Mouse (Mus musculus) T-helper 1 cell (primary cell): ENCODE data around the gene Mslnl.
"Not testable (repeated sequence)": the region's sequence is repeated elsewhere in the genome, so short reads cannot be mapped to it uniquely, and the experiment has no call there.

ENCODE experiments used
- in situ Hi-C: fragments of 300-600 bp; cut with MboI, MseI; formaldehyde crosslinking; loops from one replicate; pipeline ENCODE4 v1.15.1; 2025; ENCODE audit warnings: high pct_unique_total_duplicates

Gene Mslnl

DNA sequence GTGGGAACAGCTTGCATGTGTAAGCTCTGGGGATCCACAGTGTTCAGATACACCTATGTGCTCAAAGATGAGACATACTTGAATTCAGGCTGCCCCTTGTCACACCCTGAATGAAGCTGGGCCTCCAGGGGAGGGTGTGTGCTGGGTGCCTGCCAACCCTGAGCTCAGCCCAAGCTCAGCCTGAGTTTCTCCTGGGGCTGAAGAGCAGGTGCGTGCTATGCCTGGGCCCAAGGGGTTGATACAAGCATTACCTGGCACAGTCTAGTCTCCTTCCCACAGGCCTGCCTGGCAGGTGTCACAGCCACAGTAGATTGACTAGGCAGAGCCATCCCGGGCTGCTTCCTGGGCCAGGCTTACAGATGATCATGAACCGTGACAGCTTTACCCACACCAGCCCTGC, at the start of gene Mslnl:
Gene Mslnl, plus strand, starts transcription at position 298 of the 400 bp plus-strand sequence.
- in situ Hi-C loops = loop anchor here (5.0 kb wide), 1 partner anchor 67 kb away; no protein-coding TSS in a partner anchor

DNA sequence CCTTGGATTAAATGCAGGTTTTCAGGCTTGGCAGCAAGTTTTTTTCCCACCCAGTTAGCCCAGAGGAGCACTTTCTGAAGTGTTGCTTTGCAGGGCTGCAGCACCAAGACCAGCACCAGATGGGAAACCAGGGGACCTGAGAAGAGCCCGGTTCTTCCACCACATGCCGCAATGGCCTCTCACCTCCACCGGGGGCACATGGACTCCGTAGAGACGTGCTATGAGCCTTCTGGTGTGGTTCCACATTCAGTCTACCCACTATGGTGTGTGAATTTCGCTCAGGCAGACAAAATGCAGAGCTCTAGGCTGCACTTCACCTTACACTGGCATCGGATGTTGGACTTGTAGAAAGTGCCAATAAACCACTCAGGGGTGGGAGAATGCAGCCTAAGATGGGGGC, 49.5 kb upstream of the Mslnl start:
- in situ Hi-C loops = no loop called here

GRCm38 (mm10) chr17:25688922-25689321, 46.9 kb upstream of the Mslnl start:
- in situ Hi-C loops = no loop called here

DNA sequence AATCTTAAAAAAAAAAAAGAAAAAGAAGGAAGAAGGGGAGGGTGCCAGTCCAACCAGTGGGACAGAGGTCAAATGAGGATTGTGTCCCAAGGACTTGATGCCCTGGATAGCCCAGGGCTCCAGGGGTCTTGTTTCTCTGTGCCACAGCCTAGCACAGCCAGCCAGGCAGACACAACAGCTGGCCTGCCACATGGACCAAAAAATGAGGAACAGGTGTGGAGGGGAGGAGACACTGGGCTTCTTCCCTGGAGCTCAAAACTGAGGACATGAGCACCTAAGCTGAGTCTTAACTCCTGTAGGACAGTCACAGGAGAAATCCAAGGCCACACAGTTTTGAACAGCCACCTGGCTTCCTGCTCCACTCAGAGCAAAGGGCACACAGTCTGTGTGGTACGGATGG, 39.6 kb upstream of the Mslnl start:
- in situ Hi-C loops = loop anchor here (5.0 to 10.0 kb wide), 2 partner anchors 219 to 301 kb away; no protein-coding TSS in a partner anchor

- in situ Hi-C loops = loop anchor here (5.0 to 10.0 kb wide), 2 partner anchors 221 to 304 kb away; no protein-coding TSS in a partner anchor
These were observed 37.4 kb upstream of the Mslnl start for GRCm38 (mm10) chr17:25698446-25698845.

DNA sequence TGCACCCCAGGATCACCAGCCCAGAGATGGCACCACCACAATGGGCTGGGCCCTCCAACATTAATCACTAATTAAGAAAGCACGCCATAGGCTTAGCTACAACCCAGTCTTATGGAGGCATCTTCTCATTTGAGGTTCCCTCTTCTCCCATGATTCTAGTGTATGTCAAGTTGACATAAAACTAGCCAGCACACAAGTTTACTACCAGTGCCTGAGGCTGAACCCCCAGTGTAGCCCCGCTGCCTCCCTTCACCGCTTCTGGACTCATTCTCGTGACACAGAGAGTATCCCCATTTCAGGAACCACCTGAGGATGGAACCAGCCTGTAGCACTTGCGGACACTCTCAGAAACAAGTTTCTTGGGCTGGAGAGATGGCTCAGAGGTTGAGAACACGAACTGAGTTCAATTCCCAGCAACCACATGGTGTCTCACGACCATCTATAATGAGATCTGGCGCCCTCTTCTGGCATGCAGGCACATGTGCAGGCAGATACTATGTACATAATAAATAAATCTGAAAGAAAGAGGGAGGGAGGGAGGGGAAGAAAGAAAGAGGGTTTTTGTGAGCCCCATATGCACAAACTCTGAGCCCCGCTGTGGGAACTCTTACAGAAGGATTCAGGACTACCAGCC, 34.9 kb upstream of the Mslnl start:
- in situ Hi-C loops = loop anchor here (10.0 kb wide), 1 partner anchor 56 kb away; no protein-coding TSS in a partner anchor

DNA sequence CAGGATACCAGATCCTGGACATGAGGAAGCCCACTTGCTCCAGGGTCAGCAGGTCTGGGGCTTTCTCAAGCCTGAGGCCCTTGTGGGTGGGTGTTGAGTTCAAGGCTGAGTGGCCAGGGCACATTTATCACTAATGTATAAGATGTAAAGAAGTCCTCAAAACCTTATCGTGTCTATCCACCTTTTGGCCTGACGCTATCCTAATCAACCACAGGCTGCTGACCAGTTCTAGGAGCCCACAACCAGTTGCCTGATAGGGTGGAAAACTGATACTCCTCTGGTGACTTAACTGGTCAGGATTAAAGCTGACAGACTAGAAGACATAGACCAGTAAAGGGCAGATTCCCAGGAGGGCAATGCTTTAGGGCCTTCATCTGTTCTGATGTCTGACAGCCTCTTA, 25.8 kb upstream of the Mslnl start:
- in situ Hi-C loops = loop anchor here (10.0 kb wide), 1 partner anchor 65 kb away; no protein-coding TSS in a partner anchor

DNA sequence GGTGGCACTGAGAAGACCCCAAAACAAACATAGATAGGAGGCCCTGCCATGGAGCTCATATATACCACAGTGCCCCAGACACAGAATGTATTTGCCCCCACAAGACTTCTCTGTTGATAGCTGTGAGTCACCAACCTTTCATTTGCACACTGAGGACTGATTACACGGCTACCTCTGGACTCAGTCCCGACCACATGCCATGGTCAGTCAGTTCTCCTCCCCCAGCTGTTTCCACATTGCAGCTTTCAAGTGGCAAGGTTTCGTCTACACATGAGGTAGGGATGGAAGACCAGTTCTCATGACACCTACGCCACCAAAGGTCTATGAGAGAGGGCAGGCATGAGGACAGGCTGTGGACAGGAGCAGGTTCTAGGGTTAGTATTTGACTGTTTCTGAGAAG, 24.7 kb upstream of the Mslnl start:
- in situ Hi-C loops = no loop called here

- in situ Hi-C loops = no loop called here
These were observed 20.2 kb upstream of the Mslnl start for GRCm38 (mm10) chr17:25715627-25716026.

DNA sequence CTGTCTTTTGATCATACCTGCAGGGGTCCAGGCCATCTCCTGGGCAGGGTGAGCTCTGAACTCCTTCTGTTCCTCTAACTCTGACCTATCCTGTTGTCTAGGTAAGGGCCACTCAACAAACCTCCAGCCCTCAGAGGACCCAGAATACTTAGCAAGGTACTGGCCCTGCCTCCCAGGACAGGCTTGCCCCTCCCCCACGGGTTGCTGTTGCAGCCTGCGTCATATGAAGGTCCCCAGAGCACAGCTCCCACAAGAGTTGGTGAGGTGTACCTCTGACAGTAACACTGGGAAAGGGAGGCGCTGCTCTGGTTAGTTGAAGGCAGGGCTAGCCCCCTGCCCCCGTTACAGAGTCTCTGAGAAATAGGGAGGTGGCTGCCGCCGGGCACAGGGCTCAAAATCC, 19.7 kb upstream of the Mslnl start:
- in situ Hi-C loops = no loop called here

- in situ Hi-C loops = no loop called here
These were observed 18.9 kb upstream of the Mslnl start, which contains the start of gene Gng13 for GRCm38 (mm10) chr17:25716711-25717637. Gene Gng13 (plus strand): TSS chr17:25717171.

- in situ Hi-C loops = no loop called here
These were observed 18.2 kb upstream of the Mslnl start for GRCm38 (mm10) chr17:25717691-25718090.

- in situ Hi-C loops = no loop called here
These were observed 14.4 kb upstream of the Mslnl start for GRCm38 (mm10) chr17:25721476-25721875.

- in situ Hi-C loops = no loop called here
These were observed 12.4 kb upstream of the Mslnl start for GRCm38 (mm10) chr17:25723470-25723869.

DNA sequence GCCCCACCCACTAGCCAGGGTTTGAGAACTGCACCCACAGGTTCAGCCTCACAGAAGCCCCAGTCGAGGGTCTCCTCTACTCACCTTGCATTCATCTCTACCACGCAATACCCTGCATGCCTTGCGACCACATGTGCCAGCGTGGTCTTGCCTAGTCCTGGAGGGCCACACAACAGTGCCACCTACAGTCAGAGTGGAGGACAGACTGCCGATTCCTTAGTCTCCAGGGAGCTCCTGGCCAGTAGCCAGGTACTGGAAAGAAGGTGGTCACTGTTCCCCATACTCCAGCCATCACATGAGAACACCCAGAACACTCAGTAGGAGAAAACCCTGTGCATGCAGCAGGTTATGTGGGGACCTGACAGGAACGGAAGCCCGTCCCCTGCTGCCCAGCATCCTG, 11.9 kb upstream of the Mslnl start:
- in situ Hi-C loops = no loop called here

GRCm38 (mm10) chr17:25725264-25725663, 10.6 kb upstream of the Mslnl start:
- in situ Hi-C loops = no loop called here

DNA sequence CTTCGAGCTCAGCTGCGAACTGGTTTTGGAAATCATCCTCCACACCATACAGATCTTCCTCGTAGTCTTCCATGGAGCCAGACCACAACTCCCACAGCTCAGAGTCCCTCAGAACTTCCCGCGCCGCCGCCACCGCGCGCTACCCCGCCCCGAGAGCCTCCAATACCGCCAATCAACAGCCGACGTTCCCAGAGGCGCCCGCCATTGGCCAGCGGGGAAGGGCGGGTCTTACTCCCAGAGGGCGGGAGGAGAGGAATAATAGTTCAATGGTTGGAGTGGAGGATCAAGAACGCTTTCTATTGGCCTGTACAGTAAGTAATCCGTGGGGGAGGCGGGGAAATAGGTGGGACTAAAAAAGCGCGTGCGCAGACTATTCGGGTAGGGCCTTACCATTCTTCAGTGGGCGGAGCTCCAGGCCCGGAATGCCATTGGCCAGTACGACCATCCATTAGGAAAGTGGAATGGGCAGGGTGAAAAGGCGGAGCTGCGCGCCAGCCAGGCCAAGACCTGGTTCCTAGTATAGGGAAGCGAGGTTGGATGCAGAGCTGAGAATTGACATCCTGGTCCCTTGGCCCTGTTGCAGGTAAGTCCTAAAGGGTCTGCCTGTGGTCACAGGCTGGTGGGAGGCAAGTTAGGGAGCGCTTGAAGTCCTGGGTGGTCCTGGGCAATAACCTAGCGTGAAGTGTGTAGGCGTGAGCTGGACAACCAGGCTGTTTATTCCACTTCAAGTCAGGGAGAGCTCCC, 8.4 kb upstream of the Mslnl start, which contains the start of the genes Chtf18 and Rpusd1:
Gene Chtf18, minus strand, starts transcription at position 155 of the 744 bp plus-strand sequence.
Gene Rpusd1, plus strand, starts transcription at position 406 of the 744 bp plus-strand sequence.
- in situ Hi-C loops = no loop called here

DNA sequence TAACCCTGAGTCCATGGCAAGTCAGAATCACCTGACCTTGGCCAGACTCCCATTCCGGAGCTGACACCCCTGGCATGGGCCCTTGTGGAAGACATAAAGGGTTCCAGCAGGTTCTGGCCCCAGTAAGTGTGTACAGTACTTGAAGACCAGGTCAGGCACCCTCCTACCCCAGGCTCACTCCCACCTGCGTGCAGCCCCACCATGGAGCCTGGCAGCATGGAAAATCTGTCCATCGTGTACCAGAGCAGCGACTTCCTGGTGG, 7.9 kb upstream of the Mslnl start:
- in situ Hi-C loops = no loop called here

DNA sequence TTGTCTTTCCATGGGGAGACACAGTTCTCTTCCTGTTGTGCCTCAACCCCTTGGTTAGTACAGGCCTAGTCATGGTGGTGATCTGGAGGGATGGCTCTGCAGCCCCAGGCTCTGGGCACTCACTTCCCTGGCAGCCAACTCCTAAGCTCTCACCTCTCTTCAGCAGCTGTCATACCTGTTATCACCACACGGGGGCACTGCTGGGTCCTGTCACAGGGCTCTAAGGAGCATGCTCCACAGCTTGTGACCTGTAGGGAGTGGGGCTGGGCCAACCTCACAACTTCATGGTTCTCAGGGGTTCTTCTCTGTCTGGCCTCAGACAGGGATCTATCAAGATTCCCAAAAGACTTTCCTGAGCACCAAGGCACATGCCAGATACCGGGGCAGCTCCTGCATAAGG, 3.8 kb upstream of the Mslnl start:
- in situ Hi-C loops = no loop called here

DNA sequence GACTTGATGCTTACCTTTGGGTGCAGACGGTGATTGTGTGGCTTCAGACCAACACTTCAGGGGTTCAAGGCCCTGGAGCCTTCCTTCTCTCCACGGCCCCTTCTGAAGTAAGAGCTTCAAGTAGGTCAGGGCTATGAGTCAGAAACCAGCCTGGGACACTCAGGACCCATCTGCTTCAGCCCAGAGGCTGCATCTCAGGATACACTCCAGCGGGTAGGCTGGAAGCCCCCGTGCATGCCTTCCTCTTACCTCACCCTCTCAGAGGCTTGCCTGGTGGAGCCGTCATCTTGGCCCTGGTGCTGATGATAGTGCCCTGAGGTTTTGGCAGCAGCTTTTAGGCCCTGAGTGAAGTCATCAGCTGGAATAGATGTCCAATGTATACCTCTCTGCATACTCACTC, 596 bp upstream of the Mslnl start:
- in situ Hi-C loops = loop anchor here (5.0 kb wide), 1 partner anchor 67 kb away; no protein-coding TSS in a partner anchor

DNA sequence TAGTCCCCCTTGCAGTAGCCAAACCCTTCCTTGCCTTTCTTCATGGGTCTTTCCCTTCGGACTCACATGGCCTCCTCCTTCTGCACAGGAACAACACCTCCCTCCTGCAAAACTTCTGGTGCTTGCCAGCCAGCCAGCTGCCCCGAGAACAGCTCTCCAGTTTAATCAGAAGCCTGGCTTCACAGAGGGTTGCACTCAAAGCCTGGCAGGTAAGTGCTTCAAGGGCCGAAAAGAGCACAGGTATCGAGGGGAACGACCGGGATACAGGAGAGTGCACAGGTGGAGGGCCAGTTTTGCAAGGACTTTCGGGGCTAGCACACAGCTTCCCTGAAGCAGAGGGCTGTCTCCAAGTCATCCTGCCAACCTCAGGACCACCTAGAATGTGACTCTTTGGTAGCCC, 3.0 kb downstream of the Mslnl start:
- in situ Hi-C loops = loop anchor here (5.0 kb wide), 1 partner anchor 63 kb away; no protein-coding TSS in a partner anchor

DNA sequence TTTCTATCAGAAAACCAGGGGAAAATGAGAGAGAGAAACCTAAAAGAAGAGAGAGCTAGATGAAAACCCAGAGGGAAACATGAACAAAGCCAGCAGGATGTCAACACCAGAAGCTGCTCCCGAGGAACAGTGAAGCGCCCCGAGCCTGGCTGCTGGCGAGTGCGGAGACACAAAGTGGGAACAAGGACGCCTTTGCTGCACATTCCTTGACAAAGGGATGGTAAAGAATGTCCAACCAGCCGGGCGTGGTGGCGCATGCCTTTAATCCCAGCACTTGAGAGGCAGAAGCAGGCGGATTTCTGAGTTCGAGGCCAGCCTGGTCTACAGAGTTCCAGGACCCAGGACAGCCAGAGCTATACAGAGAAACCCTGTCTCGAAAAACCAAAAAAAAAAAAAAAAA, 5.6 kb downstream of the Mslnl start:
- in situ Hi-C loops = not testable (repeated sequence)
